Mouse (Mus musculus): ENCODE measurements around the gene Vmn1r20. TPM values are rescaled to one million over a fixed set of nuclear protein-coding genes. Genes with fewer than 3 reads are reported as not detected.
"Not testable (repeated sequence)": the region's sequence is repeated elsewhere in the genome, so short reads cannot be mapped to it uniquely, and the experiment has no call there.

Gene Vmn1r20
- not detected in 2 replicates for polyA plus RNA-seq (2015; fragmentation: Nextera tagmentation; extraction: Ambion mirVana)

GRCm38 (mm10) chr6:57428630-57429029, at the start of gene Vmn1r20:
Gene Vmn1r20 (plus strand): TSS chr6:57428930.
- no peak for ATAC-seq (ENCODE audit: low read depth)
- H3K36me3 ChIP-seq, result no peaks in the 10 kb centered on the region
- H3K4me2 ChIP-seq, result no peak within 1 kb of the TSS
- no peak within 1 kb of the TSS for H3K27ac ChIP-seq
- H3K4me3 ChIP-seq (replicated peaks), result no peak within 1 kb of the TSS
- H3K9me3 ChIP-seq (replicated peaks), result no peaks in the 10 kb centered on the region
- 29% methylated on average over 1 of the region's 1 CpGs for WGBS (ENCODE audit: insufficient replicate concordance)
- no peaks in the 10 kb centered on the region for H3K4me1 ChIP-seq (replicated peaks)
- H3K9ac ChIP-seq, result no peak within 1 kb of the TSS
- H3K27me3 ChIP-seq, result no peaks in the 10 kb centered on the region
- DNase-seq, result no peak

DNA sequence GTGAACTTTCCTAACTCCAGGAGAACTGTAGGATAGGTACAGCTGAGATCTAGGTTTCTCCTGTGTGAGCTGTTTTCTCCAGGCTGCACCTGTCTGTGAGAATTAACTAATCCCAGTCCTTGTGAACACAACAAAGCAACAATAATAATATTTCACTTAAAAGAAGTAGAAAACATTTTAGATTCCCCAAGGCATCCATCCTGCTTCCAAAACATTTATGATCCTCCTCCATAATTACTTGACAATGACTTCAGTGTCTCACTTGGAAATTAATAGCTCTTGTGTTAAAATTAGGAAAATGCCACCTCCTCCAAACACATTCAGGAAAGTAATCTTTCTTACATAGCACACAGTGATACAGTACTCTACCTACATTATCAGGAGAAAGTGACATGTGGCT, 33.0 kb upstream of the Vmn1r20 start, which contains the start of gene Vmn1r18:
Gene Vmn1r18 (minus strand): TSS at position 101 of the 400 bp plus-strand sequence.
- DNase-seq (no peak), ATAC-seq (ENCODE audit: low read depth) (no peak)
- Histone ChIP-seq H3K9me3 (replicated peaks) (no peaks in the 10 kb centered on the region), H3K4me3 (replicated peaks) (no peak within 1 kb of the TSS), H3K4me1 (replicated peaks) (no peaks in the 10 kb centered on the region), H3K27me3 (no peaks in the 10 kb centered on the region), H3K9ac (no peak within 1 kb of the TSS), H3K36me3 (no peaks in the 10 kb centered on the region), H3K4me2 (no peak within 1 kb of the TSS), H3K27ac (no peak within 1 kb of the TSS)

DNA sequence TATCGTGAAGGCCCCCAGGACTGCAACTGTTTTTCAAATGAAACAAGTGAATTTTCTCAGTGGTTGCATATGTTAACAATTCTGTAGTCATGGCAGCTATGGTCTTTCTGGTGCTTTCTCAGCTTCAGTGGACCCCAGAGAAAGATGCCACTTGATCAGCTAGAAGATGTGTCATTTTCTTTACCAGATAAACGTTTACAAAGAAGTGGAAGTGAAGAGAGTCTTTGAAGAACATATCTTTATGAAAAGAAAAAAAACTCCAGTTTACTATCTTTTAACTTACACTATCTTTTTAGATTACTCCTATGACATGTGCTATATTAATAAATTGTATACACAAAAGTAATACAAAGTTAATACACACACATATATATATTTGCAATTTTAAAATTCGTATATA, 25.2 kb upstream of the Vmn1r20 start, which contains the start of gene Vmn1r19:
Gene Vmn1r19 (plus strand): TSS at position 301 of the 400 bp plus-strand sequence.
- not testable (repeated sequence) for H3K27me3 ChIP-seq; H3K9ac ChIP-seq; H3K27ac ChIP-seq; H3K4me1 ChIP-seq (replicated peaks); ATAC-seq (ENCODE audit: low read depth); DNase-seq; H3K36me3 ChIP-seq; H3K4me3 ChIP-seq (replicated peaks); H3K9me3 ChIP-seq (replicated peaks); H3K4me2 ChIP-seq
- 37% methylated on average over 3 of the region's 3 CpGs for WGBS (ENCODE audit: insufficient replicate concordance)

DNA sequence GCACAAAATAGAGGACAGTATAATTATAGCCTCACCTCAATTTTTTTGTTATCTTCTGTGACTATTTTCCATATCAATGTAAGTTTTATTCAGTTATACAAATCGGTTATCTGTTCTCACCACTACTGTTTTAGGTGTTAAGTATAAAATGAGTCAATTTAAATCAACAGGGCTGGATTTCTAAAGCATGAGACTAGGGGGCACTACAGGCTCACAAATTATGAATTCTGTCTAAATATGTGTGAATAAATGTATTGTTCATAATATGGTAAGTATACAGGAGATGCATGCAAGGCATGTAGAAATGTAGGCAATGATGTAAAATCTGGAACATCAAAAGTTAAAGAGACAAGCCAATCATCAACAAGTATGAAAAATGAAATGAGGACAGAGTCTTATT, 2.5 kb downstream of the Vmn1r20 start:
- ATAC-seq (ENCODE audit: low read depth), result no peak
- H3K27me3 ChIP-seq, result no peaks in the 10 kb centered on the region
- no peak for DNase-seq
- no peak overlapping the region for H3K27ac ChIP-seq
- 48% methylated on average over 1 of the region's 1 CpGs for WGBS (ENCODE audit: insufficient replicate concordance)
- no peaks in the 10 kb centered on the region for H3K4me1 ChIP-seq (replicated peaks)
- no peak overlapping the region for H3K4me3 ChIP-seq (replicated peaks)
- H3K9ac ChIP-seq, result no peak overlapping the region
- no peak overlapping the region for H3K4me2 ChIP-seq
- no peaks in the 10 kb centered on the region for H3K9me3 ChIP-seq (replicated peaks)
- no peaks in the 10 kb centered on the region for H3K36me3 ChIP-seq

- not testable (repeated sequence) for H3K4me2 ChIP-seq; H3K27me3 ChIP-seq; H3K36me3 ChIP-seq; H3K27ac ChIP-seq; H3K9me3 ChIP-seq (replicated peaks); H3K4me3 ChIP-seq (replicated peaks); H3K4me1 ChIP-seq (replicated peaks); DNase-seq; H3K9ac ChIP-seq; ATAC-seq (ENCODE audit: low read depth)
- 18% methylated on average over 3 of the region's 3 CpGs for WGBS (ENCODE audit: insufficient replicate concordance)
Observed at GRCm38 (mm10) chr6:57468161-57468560, 39.4 kb downstream of the Vmn1r20 start.

Other genes with a start within 250 kb of the Vmn1r20 start
- not detected in 2 replicates for gene Vmn1r13, start 225.6 kb upstream of the Vmn1r20 start, polyA plus RNA-seq (2015; fragmentation: Nextera tagmentation; extraction: Ambion mirVana)
- not detected in 2 replicates for gene Vmn1r14, start 197.2 kb upstream of the Vmn1r20 start, polyA plus RNA-seq (2015; fragmentation: Nextera tagmentation; extraction: Ambion mirVana)
- gene Vmn1r15, start 171.0 kb upstream of the Vmn1r20 start, polyA plus RNA-seq (2015; fragmentation: Nextera tagmentation; extraction: Ambion mirVana), result not detected in 2 replicates
- gene Vmn1r16, start 99.4 kb upstream of the Vmn1r20 start, polyA plus RNA-seq (2015; fragmentation: Nextera tagmentation; extraction: Ambion mirVana), result not detected in 2 replicates
- gene Vmn1r17, start 65.2 kb upstream of the Vmn1r20 start, polyA plus RNA-seq (2015; fragmentation: Nextera tagmentation; extraction: Ambion mirVana), result not detected in 2 replicates
- gene Vmn1r18, start 33.1 kb upstream of the Vmn1r20 start, polyA plus RNA-seq (2015; fragmentation: Nextera tagmentation; extraction: Ambion mirVana), result not detected in 2 replicates
- not detected in 2 replicates for gene Vmn1r19, start 25.1 kb upstream of the Vmn1r20 start, polyA plus RNA-seq (2015; fragmentation: Nextera tagmentation; extraction: Ambion mirVana)
- 2.5 and 2.7 TPM in 2 replicates for gene Ppm1k, start 106.5 kb downstream of the Vmn1r20 start, polyA plus RNA-seq (2015; fragmentation: Nextera tagmentation; extraction: Ambion mirVana)
- 3.1 and 4.9 TPM in 2 replicates for gene Herc6, start 152.1 kb downstream of the Vmn1r20 start, polyA plus RNA-seq (2015; fragmentation: Nextera tagmentation; extraction: Ambion mirVana)

Measured in liver, embryonic 13.5 days (tissue).